Mouse (Mus musculus) small intestine, adult 2 months (tissue): ENCODE data around the gene Dgcr6.

Source experiments
- CTCF ChIP-seq: fragments of 200-500 bp; IDR thresholded peaks from 2 replicates; pipeline ENCODE4 v1.5.1; 2012; ENCODE audit warnings: low read depth, mild to moderate bottlenecking, control low read depth, inconsistent platforms, low read length, moderate library complexity, mixed read lengths; ENCODE audit not compliant: insufficient replicate concordance, insufficient read length; ENCODE audit errors: extremely low read depth
- POLR2A ChIP-seq: fragments of 200-500 bp; IDR thresholded peaks from 2 replicates; pipeline ENCODE4 v1.6.1; 2012; ENCODE audit warnings: low read depth, mild to moderate bottlenecking, control low read depth, inconsistent platforms, low read length, moderate library complexity

DNA sequence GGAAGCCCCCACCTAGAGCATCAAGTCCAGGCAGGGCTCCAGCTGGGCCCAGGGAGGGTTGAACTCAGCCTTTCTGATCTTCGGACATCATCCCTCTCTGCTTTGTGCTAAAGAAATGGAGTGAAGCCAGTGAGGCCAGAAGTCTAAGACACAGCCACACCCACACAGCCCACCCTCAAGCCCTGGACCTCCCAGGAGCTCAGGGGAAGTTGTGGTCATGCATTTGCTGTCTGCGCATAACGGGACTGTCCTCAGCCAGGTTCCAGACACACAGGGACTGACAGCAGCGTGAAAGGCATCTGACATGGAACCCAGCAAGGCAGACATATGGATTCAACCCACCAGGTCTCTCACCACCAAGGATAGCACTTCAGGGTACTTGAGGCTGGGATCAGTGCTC lies 63.8 kb downstream of the Dgcr6 start:
- TF ChIP-seq CTCF = no peak
- TF ChIP-seq POLR2A = no peak
